Mouse (Mus musculus): ENCODE data around the gene Fblim1. TPM values are rescaled to one million over a fixed set of nuclear protein-coding genes. Genes with fewer than 3 reads are reported as not detected.

Fblim1 gene
- 1 to 10 TPM; 1.3 to 3.0 (median 2.1) TPM for total RNA-seq (2022)

GRCm38 (mm10) chr4:141605861-141606260 is at the start of gene Fblim1:
TSS of gene Fblim1 (minus strand) at chr4:141606096.
- no peak for DNase-seq (ENCODE audit: low spot score in 2 of 2)

- no peak for DNase-seq (ENCODE audit: low spot score in 2 of 2)
Measured at GRCm38 (mm10) chr4:141654509-141654908, 48.6 kb upstream of the Fblim1 start.

- DNase-seq (ENCODE audit: low spot score in 2 of 2), result no peak
Measured at GRCm38 (mm10) chr4:141653813-141654212, 47.9 kb upstream of the Fblim1 start.

GRCm38 (mm10) chr4:141653044-141653443 is 47.1 kb upstream of the Fblim1 start:
- DNase-seq (ENCODE audit: low spot score in 2 of 2), result no peak

DNA sequence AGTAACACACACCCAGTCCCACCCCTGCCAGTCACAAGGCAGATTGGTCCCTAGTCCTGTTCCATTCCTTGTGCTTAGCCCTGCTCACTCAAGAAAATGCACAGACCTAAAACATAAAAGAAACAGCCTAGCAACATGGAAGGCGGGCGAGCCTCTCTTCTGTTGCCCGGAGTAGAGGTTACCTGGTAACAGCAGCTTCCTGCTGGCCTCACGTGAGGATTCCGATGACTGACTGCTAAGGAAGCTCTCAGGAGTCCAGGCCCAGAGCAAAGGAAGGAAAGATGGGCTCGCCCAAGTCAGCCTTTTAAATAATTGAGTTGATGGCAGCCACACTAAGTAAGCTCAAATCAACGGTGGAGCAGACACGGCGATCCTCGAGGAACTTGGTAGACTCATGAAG is 46.0 kb upstream of the Fblim1 start:
- DNase-seq (ENCODE audit: low spot score in 2 of 2), result no peak

- DNase-seq (ENCODE audit: low spot score in 2 of 2), result no peak
Measured at GRCm38 (mm10) chr4:141651286-141651685, 45.4 kb upstream of the Fblim1 start.

GRCm38 (mm10) chr4:141649244-141649643 is 43.3 kb upstream of the Fblim1 start:
- DNase-seq (ENCODE audit: low spot score in 2 of 2), result no peak

- no peak for DNase-seq (ENCODE audit: low spot score in 2 of 2)
Measured at GRCm38 (mm10) chr4:141648262-141648661, 42.4 kb upstream of the Fblim1 start.

DNA sequence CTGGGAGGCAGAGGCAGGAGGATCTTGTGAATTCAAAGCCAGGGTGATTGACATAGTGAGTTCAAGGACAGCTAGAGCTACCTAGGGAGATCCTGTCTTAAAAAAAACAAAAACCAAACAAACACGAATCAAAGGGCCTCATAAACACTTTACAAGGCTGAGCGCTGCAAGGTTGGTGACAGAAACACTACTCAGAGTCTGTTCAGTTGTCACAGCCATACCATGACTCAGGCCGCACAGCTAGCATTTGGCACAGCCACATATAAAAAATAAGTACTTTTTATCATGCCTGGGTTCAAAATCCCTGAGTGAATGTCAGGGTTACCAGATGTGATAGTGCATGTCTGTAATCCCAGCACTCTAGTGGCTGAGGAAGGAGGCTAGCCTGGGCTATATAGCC is 41.3 kb upstream of the Fblim1 start:
- no peak for DNase-seq (ENCODE audit: low spot score in 2 of 2)

DNA sequence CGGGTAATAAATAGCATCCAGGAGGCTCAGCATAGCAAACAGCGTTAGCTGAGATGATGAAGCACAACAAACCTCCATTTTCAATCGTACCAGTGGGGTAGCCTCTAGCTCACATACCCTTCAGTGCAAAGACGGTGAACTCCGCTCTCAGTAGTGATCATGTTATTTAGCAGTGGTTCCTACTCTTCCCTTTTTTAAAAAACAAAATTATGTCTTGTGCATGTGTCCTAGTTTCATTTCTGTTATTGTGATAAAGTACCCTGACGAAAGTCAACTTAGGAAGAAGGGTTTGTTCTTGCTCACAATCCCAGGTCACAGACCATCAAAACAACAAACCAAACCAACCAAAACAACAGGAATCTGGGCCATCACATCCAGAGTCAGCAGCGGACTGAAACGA is 40.1 kb upstream of the Fblim1 start:
- no peak for DNase-seq (ENCODE audit: low spot score in 2 of 2)

- DNase-seq (ENCODE audit: low spot score in 2 of 2), result peak in 1 of 2 experiments; percentile 57
Measured at GRCm38 (mm10) chr4:141643118-141643855, 37.4 kb upstream of the Fblim1 start.

- no peak for DNase-seq (ENCODE audit: low spot score in 2 of 2)
Measured at GRCm38 (mm10) chr4:141641961-141642811, 36.3 kb upstream of the Fblim1 start.

DNA sequence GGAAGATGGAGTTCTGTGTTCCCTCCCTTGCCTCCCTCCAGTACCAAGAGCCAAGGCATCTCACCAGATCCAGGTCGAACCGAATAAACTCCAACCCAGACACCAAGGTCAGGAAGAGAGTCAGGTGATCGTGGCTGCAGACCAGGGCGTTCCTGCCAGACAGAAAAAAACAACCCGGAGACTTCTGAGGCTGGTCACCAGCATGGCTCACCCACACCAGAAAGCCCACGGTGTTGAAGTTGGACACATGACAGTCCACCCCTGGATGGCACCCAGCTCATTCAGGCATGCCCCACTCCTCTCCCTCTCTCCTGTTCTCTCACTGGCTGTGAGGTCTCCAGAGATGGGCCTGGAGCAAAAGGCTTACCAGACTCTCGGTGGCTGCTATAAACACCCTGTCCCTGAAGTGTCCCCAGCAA is 35.5 kb upstream of the Fblim1 start:
- no peak for DNase-seq (ENCODE audit: low spot score in 2 of 2)

DNA sequence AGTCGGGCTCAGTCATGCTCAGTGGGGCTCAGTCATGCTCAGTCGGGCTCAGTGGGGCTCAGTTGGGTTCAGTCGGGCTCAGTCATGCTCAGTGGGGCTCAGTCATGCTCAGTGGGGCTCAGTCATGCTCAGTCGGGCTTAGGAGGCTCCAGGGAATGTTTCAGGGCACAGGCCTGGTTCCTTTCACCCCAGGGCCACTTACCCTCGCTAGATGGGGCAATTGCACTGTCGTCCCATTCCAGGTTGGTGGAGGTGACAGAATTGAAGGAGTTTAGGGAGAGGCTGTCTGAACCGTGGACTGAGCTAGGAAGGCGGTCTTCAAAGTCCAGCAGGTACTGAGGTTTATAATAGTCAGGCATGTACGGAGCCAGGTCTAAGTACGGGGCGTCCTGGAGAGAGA is 33.6 kb upstream of the Fblim1 start:
- no peak for DNase-seq (ENCODE audit: low spot score in 2 of 2)

DNA sequence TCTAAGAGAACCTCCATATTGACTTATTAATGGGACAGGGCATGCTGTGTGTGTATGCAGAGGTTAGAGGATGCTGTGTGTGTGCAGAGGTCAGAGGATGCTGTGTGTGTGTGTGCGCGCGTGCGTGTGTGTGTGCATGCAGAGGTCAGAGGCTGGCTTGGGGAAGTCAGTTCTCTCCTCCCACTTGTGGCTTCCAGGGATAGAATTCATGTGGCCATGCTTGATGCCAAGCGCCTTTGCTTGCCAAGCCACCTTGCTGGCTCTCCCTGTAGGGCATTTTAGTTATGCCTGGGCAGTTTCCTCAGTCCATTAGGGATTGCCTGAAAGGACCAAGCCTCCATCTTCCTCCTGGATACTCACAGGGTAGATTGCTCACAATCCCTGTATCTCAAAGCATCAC is 30.8 kb upstream of the Fblim1 start:
- DNase-seq (ENCODE audit: low spot score in 2 of 2), result no peak

- no peak for DNase-seq (ENCODE audit: low spot score in 2 of 2)
Measured at GRCm38 (mm10) chr4:141635991-141636390, 30.1 kb upstream of the Fblim1 start.

- no peak for DNase-seq (ENCODE audit: low spot score in 2 of 2)
Measured at GRCm38 (mm10) chr4:141632111-141632873, 26.4 kb upstream of the Fblim1 start.

- DNase-seq (ENCODE audit: low spot score in 2 of 2), result no peak
Measured at GRCm38 (mm10) chr4:141631250-141631649, 25.4 kb upstream of the Fblim1 start.

- no peak for DNase-seq (ENCODE audit: low spot score in 2 of 2)
Measured at GRCm38 (mm10) chr4:141630021-141630420, 24.1 kb upstream of the Fblim1 start.

DNA sequence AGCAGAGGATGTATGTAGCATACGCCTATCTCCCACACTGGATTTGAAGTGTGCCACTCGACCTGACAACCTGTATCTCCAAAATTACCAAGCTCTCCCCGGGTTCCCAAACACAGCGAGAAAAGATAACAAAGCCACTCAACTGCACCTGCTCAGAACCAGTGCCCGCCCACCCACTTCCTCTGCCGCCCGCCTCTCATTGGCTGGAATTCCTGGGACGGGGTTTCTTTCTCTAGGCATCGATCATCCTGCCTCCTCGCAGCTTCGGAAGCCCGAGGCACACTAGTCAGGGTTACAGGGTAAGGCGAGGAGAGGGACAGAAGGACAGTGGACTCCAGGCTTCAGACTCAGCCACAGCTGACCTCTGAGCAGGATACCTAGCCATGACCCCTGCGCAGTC is 22.8 kb upstream of the Fblim1 start:
- DNase-seq (ENCODE audit: low spot score in 2 of 2), result no peak

- no peak for DNase-seq (ENCODE audit: low spot score in 2 of 2)
Measured at GRCm38 (mm10) chr4:141627502-141627901, 21.6 kb upstream of the Fblim1 start.
